Mouse (Mus musculus) midbrain, embryonic 16.5 days (tissue): Measurements from ENCODE around the gene Mrpl38. TPM values are rescaled to one million over a fixed set of nuclear protein-coding genes. Genes with fewer than 3 reads are reported as not detected.

Experiments used
- ATAC-seq: fragments of 200-750 bp; cut with Nextera tagmentation; 2 replicates; pipeline ENCODE4 v1.8.0; 2017; ENCODE audit warnings: moderate TSS enrichment
- H3K27ac ChIP-seq: fragments of 300-500 bp; sonication (generic); 2 replicates; pipeline ENCODE4 v1.5.1; 2014; ENCODE audit warnings: mild to moderate bottlenecking, low read length, mixed read lengths
- H3K27me3 ChIP-seq: fragments of 300-500 bp; sonication (generic); 2 replicates; pipeline ENCODE4 v1.6.1; 2014; ENCODE audit warnings: low read depth, low read length, mixed read lengths; ENCODE audit not compliant: control insufficient read depth, insufficient read depth
- H3K36me3 ChIP-seq: fragments of 300-500 bp; sonication (generic); 2 replicates; pipeline ENCODE4 v1.6.1; 2014; ENCODE audit warnings: mild to moderate bottlenecking, low read length, moderate library complexity, mixed read lengths; ENCODE audit not compliant: control insufficient read depth, insufficient read depth
- H3K4me1 ChIP-seq: fragments of 300-500 bp; sonication (generic); 2 replicates; pipeline ENCODE4 v1.6.1; 2014; ENCODE audit warnings: mild to moderate bottlenecking, low read length, mixed read lengths; ENCODE audit not compliant: control insufficient read depth, insufficient read depth
- H3K4me2 ChIP-seq: fragments of 300-500 bp; sonication (generic); 2 replicates; pipeline ENCODE4 v1.6.1; 2014; ENCODE audit warnings: mild to moderate bottlenecking, low read length, mixed read lengths
- H3K4me3 ChIP-seq: fragments of 300-500 bp; sonication (generic); 2 replicates; pipeline ENCODE4 v1.5.1; 2014; ENCODE audit warnings: low read depth, mild to moderate bottlenecking, low read length, moderate library complexity, mixed read lengths
- H3K9ac ChIP-seq: fragments of 300-500 bp; sonication (generic); 2 replicates; pipeline ENCODE4 v1.6.1; 2014; ENCODE audit warnings: low read depth, low read length, mixed read lengths
- H3K9me3 ChIP-seq: fragments of 300-500 bp; sonication (generic); replicated peaks from 2 replicates; pipeline ENCODE4 v1.6.1; 2014; ENCODE audit warnings: mild to moderate bottlenecking, low read length, mixed read lengths; ENCODE audit not compliant: control insufficient read depth, poor library complexity, severe bottlenecking
- WGBS: fragments of 180-500 bp; shearing (Covaris S2); extraction: QIAGEN DNeasy Blood & Tissue Kit; methylation state at CpG from one replicate; pipeline ENCODE4 v1.1.7; 2014; 5-methylcytosine and 5-hydroxymethylcytosine counted together
- polyA plus RNA-seq: library from polyadenylated mRNA; unstranded; fragments of >200 nt; fragmentation: Nextera tagmentation; extraction: Ambion mirVana; gene quantifications from 2 replicates; pipeline ENCODE4 v1.2.1, GENCODE M21; 2015

The Mrpl38 gene
- 80.3 and 84.6 TPM in 2 replicates for polyA plus RNA-seq

DNA sequence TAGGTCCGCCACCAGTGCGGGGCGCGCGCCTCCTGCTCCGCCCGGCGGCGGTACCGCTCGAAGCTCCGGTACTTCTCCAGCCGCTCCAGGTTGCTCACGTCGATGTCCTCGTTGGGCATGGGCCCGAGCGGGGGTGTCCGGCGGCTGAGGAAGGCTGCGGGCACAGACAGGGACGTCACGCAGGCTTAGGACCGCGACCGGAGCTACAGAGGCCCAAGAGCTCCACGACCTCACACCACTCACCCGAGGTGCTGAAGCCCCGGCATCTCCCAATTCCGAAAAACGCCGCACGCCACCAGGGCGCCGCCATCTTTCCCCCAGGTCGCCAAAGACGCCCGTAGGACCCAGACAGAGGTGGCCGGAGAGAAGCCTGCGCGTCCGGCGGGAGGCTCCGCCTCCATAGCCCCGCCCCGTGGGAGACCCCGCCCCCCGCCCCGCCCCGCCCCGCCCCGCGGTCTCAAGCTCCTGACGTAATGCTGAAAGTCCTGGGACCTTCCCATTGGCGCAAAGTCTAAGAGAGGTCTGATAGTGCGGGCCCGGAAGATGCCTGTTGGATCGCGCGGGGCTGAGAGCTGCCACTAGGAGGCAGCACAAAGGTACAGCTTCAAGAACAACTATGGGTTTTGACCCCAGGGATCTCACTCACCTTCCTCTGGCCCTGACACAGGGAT is at the start of gene Mrpl38:
TSS of gene Mrpl38 (minus strand) at position 401 of the 671 bp plus-strand sequence.
- H3K4me1 ChIP-seq: peaks cover 5% of the 10 kb centered on the region; the same call in 1 of the 2 replicates
- H3K27ac ChIP-seq: peak within 1 kb of the TSS; percentile 72
- H3K27me3 ChIP-seq: no peaks in the 10 kb centered on the region
- H3K36me3 ChIP-seq: peaks cover 10% of the 10 kb centered on the region; the same call in 1 of the 2 replicates
- WGBS: under 1% methylated on average over 60 of the region's 60 CpGs
- peak within 1 kb of the TSS; percentile 77 for H3K9ac ChIP-seq
- no peaks in the 10 kb centered on the region for H3K9me3 ChIP-seq
- peak; percentile 93 for ATAC-seq
- peak within 1 kb of the TSS; percentile 59 for H3K4me2 ChIP-seq
- peak within 1 kb of the TSS; percentile 72 for H3K4me3 ChIP-seq

DNA sequence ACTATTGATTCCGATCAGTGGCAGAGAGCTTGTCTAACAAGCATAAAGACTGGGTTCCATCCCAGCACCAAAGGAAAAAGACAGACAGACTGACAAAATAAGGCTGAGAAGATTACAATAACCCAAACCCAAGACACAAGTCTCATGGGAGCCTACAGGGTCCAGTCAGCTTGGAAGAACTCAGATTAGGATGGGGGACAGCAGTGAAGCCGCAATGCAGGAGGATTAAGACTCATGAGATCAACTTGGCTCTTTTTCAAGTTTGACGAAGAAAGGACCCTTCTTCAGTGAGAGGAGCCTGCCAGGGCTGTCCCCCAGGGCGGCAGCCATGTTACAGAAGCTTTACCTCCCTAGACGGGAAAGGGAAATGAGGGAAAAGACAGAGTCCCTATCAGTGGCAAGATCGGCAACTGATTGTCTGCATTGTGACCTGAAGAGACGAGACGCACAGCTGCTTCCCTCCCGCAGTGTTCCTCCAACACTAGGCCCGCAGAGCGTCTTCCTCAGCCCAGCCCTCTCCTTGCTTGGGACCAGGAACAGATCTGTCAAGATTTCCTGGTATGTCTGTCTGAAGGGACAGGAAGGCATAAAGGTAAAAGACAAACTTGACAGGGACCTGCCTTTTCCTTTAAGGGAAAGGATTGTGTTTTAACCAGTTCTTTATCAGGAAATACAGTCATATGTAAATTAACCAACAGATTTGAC is 48.7 kb upstream of the Mrpl38 start:
- no peak overlapping the region for H3K9ac ChIP-seq
- no peak overlapping the region for H3K4me2 ChIP-seq
- no peak for ATAC-seq
- peak overlapping the region; percentile 69 for H3K27ac ChIP-seq
- H3K9me3 ChIP-seq: no peaks in the 10 kb centered on the region
- peaks cover 18% of the 10 kb centered on the region for H3K36me3 ChIP-seq
- H3K4me3 ChIP-seq: no peak overlapping the region
- no peaks in the 10 kb centered on the region for H3K27me3 ChIP-seq
- peaks cover 4% of the 10 kb centered on the region; the same call in 1 of the 2 replicates for H3K4me1 ChIP-seq
- WGBS: 21% methylated on average over 11 of the region's 11 CpGs

DNA sequence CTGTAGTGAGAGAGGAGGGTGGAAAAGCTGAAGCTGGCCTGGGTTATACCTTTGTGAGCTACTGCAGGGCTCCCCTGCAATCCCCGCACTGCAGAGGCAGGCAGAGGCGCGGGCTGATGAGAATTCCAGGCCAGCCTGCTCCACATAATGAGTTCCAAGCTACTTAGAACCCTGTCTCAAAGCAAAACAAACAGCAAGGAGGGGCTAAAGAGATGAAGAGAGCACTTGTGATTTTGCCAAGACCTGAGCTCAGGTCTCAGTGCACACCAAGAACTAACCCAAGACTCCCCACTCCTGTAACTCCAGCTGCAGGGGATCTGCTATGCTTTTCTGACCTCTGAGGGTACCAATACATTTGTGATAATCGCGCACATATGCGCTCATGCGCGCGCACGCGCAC is 47.7 kb upstream of the Mrpl38 start:
- no peaks in the 10 kb centered on the region for H3K27me3 ChIP-seq
- no peaks in the 10 kb centered on the region for H3K9me3 ChIP-seq
- H3K9ac ChIP-seq: no peak overlapping the region
- no peak overlapping the region for H3K4me3 ChIP-seq
- peaks cover 24% of the 10 kb centered on the region for H3K36me3 ChIP-seq
- H3K4me1 ChIP-seq: peaks cover 4% of the 10 kb centered on the region; the same call in 1 of the 2 replicates
- ATAC-seq: no peak
- H3K27ac ChIP-seq: peak overlapping the region; percentile 19; the same call in 1 of the 2 replicates
- WGBS: 85% methylated on average over 11 of the region's 11 CpGs
- no peak overlapping the region for H3K4me2 ChIP-seq

DNA sequence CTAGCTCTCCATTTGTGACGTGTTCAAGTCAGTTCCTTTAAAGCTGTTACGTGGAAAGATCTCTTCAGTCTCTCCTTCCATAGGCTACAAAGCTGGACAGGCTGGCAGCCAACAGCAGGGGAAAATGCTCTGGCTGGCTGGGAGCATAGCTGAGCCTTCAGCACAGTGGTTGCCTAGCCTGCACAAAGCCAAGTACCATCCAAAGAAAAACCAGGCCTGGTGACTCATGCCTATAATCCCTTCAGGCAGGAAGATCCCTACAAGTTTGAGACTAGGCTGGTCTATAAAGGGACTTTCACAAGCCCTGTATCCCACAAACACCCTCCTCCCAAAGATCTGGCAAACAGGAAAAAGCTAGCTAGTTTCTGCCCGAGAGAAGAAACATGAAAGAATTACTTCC is 47.2 kb upstream of the Mrpl38 start:
- Histone ChIP-seq H3K4me3 (no peak overlapping the region), H3K9me3 (no peaks in the 10 kb centered on the region), H3K9ac (no peak overlapping the region), H3K36me3 (peaks cover 21% of the 10 kb centered on the region), H3K4me2 (no peak overlapping the region), H3K27me3 (no peaks in the 10 kb centered on the region), H3K27ac (no peak overlapping the region), H3K4me1 (peaks cover 4% of the 10 kb centered on the region; the same call in 1 of the 2 replicates)
- WGBS: 80% methylated on average over 3 of the region's 3 CpGs
- ATAC-seq: 0 out of 2 replicates have a peak, but pooled peaks have one; percentile 51

DNA sequence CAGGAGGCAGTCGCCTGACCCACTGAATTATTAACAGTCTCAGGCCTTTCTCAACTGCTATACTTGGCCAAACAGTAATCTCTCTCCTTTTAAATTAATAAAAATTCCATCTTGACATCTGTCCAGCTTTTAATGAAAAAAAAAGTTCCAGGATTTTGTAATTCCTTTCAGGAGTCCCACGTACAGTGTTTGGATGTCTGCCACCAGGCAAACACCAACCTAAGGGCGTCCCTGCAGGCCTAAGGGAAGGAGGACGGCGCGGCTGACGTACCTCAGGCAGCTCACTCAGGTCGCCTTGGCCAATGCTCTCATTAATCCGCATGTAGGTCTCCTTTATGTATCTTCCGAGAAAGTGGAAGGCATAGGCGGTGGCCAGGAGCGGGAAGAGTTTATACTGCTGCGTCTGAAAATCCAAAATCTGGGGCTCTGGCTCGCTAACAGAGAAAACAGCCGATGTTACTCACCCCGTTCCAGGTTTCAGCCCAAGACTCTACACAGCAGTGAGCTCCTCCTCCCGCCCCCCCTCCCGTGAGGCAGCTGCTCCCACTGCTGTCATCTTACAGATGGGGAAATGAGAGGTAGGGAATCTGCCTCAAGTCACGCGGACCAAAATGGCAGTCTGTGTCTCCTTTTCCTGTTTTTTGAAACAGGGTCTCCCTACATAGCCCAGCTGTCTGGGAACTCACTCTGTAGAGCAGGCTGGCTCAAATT is 39.9 kb upstream of the Mrpl38 start:
- Histone ChIP-seq H3K36me3 (peaks cover 55% of the 10 kb centered on the region), H3K4me3 (no peak overlapping the region), H3K9ac (no peak overlapping the region), H3K4me1 (no peaks in the 10 kb centered on the region), H3K4me2 (no peak overlapping the region), H3K9me3 (no peaks in the 10 kb centered on the region), H3K27me3 (no peaks in the 10 kb centered on the region), H3K27ac (no peak overlapping the region)
- WGBS: 92% methylated on average over 20 of the region's 20 CpGs
- no peak for ATAC-seq

DNA sequence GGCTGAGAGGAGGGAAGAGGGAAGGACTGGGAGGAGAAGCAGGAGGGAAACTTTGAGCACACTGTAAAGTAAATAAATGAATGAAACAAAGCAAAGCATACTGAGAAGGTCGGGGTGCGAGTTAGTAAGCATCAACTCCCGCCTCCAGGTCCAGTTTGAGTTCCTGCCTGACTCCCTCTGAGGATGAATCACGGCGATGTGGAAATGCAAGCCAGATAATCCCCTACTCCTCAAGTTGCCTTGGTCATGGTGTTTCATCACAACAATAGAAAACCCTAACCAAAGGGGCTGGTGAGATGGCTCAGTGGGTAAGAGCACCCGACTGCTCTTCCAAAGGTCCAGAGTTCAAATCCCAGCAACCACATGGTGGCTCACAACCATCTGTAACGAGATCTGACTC is 37.3 kb upstream of the Mrpl38 start:
- H3K9me3 ChIP-seq: no peaks in the 10 kb centered on the region
- no peak overlapping the region for H3K4me3 ChIP-seq
- no peaks in the 10 kb centered on the region for H3K4me1 ChIP-seq
- no peak overlapping the region for H3K4me2 ChIP-seq
- no peak overlapping the region for H3K27ac ChIP-seq
- ATAC-seq: no peak
- 82% methylated on average over 7 of the region's 7 CpGs for WGBS
- H3K9ac ChIP-seq: no peak overlapping the region
- H3K27me3 ChIP-seq: no peaks in the 10 kb centered on the region
- peaks cover 59% of the 10 kb centered on the region for H3K36me3 ChIP-seq

DNA sequence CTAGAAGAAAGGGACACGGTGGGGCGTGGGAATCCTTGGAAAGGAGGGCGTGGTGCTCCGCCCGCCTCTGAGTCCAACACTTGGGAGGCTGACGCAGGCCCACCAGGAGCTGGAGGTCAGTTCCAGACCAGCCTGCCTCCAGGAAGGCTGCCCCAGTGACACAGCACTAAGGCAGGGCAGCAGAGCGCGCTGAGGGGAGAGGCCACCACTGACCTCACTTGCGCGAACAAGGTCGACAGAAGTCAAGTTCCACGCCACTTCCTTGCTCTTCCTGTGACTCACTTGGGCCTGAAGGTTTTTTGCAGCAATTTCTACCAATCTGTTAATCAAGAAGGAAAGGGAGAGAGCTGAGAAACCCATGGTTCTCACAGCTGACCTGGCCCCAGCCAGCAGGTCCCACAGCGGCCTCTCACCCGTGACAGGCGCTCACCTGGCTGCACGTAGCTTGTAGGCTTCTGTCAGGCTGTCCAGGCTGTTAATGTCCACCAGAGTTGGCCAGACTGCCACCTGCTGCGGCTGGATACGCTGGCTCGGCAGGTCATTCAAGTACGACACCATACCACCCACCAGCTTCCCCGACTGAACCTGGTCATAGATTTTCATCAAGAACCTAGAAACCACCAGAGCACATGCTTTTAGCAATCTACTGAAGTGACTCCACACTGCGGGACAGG is 36.2 kb upstream of the Mrpl38 start:
- H3K36me3 ChIP-seq: peaks cover 50% of the 10 kb centered on the region
- no peak overlapping the region for H3K27ac ChIP-seq
- ATAC-seq: no peak
- H3K9ac ChIP-seq: no peak overlapping the region
- no peaks in the 10 kb centered on the region for H3K9me3 ChIP-seq
- no peaks in the 10 kb centered on the region for H3K27me3 ChIP-seq
- no peak overlapping the region for H3K4me2 ChIP-seq
- no peak overlapping the region for H3K4me3 ChIP-seq
- H3K4me1 ChIP-seq: no peaks in the 10 kb centered on the region
- WGBS: 93% methylated on average over 22 of the region's 22 CpGs

DNA sequence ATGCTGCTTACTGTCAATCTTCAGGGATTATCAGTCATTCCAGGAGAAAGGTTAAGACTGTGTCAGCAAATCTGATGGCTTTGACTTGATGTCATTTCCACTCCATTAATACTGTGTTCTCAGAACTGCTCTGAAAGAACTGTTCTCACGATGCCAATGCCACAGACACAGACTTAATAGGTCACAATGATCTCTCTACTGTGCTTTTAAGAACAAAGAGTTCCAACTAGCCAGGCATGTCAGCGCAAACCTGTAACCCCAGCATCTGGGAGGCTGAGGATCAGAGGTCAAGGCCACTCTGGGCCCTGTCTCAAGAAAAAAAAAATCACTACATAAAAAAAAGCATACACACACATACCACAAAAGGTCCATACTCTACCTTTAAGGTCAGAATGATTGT is 33.3 kb upstream of the Mrpl38 start:
- WGBS: 79% methylated on average over 2 of the region's 2 CpGs
- H3K9me3 ChIP-seq: no peaks in the 10 kb centered on the region
- H3K4me2 ChIP-seq: no peak overlapping the region
- peaks cover 4% of the 10 kb centered on the region for H3K4me1 ChIP-seq
- ATAC-seq: no peak
- no peak overlapping the region for H3K4me3 ChIP-seq
- no peaks in the 10 kb centered on the region for H3K27me3 ChIP-seq
- no peak overlapping the region for H3K27ac ChIP-seq
- no peak overlapping the region for H3K9ac ChIP-seq
- H3K36me3 ChIP-seq: peaks cover 32% of the 10 kb centered on the region
